Mouse (Mus musculus): ENCODE measurements around the gene Arpc2.

DNA sequence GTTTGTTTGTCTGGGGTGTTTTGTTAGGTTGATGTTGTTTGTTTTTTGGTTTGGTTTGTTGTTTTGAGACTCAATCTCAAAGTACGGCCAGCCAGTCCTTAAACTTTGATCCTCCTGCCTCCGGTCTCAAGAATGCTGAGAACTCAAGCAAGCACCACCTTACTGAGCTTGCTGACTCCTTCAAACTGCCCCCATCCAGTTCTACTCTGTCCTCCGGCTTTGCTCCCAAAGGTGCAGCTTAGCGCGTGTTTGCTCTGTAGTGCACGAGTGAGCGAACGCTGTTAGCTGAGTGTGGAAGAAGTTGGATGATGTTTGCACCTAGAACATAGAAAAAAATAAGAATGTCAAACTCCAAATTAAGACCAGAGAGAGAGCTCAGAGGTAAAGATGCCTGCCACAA lies 26.9 kb upstream of the Arpc2 start:
- TF ChIP-seq POLR2A (IDR thresholded peaks at IDR 0.05; ENCODE audit: control insufficient read depth, low read depth, low read length) (no peak), CTCF (IDR thresholded peaks at IDR 0.05; ENCODE audit: control insufficient read depth, insufficient read depth, insufficient replicate concordance, low read depth, low read length) (no peak)

Measured in testis, adult 2 months (tissue).